Mouse (Mus musculus) brain, adult 10 weeks (tissue): ENCODE measurements around the gene Gm13040. TPM values are rescaled to one million over a fixed set of nuclear protein-coding genes. Genes with fewer than 3 reads are reported as not detected.

Source experiments
- polyA plus RNA-seq: library from polyadenylated mRNA; stranded (reverse); fragments of 350-450 nt; fragmentation: Illumina TruSeq; extraction: RNeasy Lipid Tissue Mini Kit (QIAGEN cat#74804); gene quantifications from one replicate; pipeline ENCODE4 v1.2.3, GENCODE M21; 2015; ENCODE audit warnings: low read depth, low replicate concordance

Gm13040 gene
- not detected for polyA plus RNA-seq

DNA sequence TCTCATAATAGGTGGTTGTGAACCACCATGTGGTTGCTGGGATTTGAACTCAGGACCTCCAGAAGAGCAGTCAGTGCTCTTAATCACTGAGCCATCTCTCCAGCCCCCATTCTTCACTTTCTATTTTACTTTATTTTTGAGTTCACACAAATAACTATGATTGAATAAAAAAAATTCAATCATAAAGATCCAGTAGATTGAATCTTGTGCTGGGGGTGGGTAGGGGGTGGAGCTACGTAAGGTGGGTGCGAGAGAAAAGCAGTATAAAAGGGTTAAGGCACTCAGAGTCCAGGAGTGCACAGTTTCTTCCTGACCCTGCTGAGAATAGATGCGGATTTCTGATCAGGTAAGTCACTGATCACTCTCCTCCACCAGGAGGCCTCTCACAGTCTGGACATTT lies at the start of gene Gm13040:
Gm13040 (plus strand) TSS at position 301 of the 400 bp plus-strand sequence.

DNA sequence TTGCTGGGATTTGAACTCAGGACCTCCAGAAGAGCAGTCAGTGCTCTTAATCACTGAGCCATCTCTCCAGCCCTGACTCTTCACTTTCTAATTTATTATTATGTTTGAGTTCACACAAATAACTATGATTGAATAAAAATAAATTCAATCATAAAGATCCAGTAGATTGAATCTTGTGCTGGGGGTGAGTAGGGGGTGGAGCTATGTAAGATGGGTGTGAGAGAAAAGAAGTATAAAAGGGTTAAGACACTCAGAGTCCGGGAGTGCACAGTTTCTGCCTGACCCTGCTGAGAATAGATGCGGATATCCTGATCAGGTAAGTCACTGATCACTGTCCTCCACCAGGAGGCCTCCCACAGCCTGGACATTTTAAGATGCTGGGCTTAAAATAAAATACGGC lies 24.7 kb upstream of the Gm13040 start, which contains the start of gene Gm13043:
Gm13043 (plus strand) TSS at position 301 of the 400 bp plus-strand sequence.

DNA sequence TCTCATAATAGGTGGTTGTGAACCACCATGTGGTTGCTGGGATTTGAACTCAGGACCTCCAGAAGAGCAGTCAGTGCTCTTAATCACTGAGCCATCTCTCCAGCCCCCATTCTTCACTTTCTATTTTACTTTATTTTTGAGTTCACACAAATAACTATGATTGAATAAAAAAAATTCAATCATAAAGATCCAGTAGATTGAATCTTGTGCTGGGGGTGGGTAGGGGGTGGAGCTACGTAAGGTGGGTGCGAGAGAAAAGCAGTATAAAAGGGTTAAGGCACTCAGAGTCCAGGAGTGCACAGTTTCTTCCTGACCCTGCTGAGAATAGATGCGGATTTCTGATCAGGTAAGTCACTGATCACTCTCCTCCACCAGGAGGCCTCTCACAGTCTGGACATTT lies 15.6 kb downstream of the Gm13040 start, which contains the start of the genes BC080695 and Gm13057:
BC080695 (plus strand) TSS at position 301 of the 400 bp plus-strand sequence.
Gm13057 (plus strand) TSS at position 310 of the 400 bp plus-strand sequence.

Other genes with a start within 250 kb of the Gm13040 start
- gene Pdpn, start 236.4 kb upstream of the Gm13040 start, polyA plus RNA-seq: 15.5 TPM
- 3.2 TPM for gene Lrrc38, start 186.2 kb upstream of the Gm13040 start, polyA plus RNA-seq
- not detected for gene Pramel1, start 141.5 kb upstream of the Gm13040 start, polyA plus RNA-seq
- gene Pramef8, start 123.5 kb upstream of the Gm13040 start, polyA plus RNA-seq: 13.8 TPM
- not detected for gene Oog4, start 85.6 kb upstream of the Gm13040 start, polyA plus RNA-seq
- gene Gm13043, start 24.6 kb upstream of the Gm13040 start, polyA plus RNA-seq: not detected
- gene BC080695, start 15.7 kb downstream of the Gm13040 start, polyA plus RNA-seq: not detected
- not detected for gene Gm13057, start 15.8 kb downstream of the Gm13040 start, polyA plus RNA-seq
- not detected for gene Gm13083, start 79.0 kb downstream of the Gm13040 start, polyA plus RNA-seq
- not detected for gene Gm13088, start 121.3 kb downstream of the Gm13040 start, polyA plus RNA-seq
- gene Gm13089, start 166.8 kb downstream of the Gm13040 start, polyA plus RNA-seq: not detected
- not detected for gene Gm13078, start 183.5 kb downstream of the Gm13040 start, polyA plus RNA-seq